Mouse (Mus musculus): ENCODE results near the gene Pitx1. TPM values are rescaled to one million over a fixed set of nuclear protein-coding genes. Genes with fewer than 3 reads are reported as not detected.

Gene Pitx1
- polyA plus RNA-seq (2015; fragmentation: Nextera tagmentation; extraction: Ambion mirVana), result 138 and 168 TPM in 2 replicates

- Histone ChIP-seq H3K4me2 (peak within 1 kb of the TSS; percentile 53), H3K27ac (peak within 1 kb of the TSS; percentile 79), H3K27me3 (replicated peaks) (peaks cover 57% of the 10 kb centered on the region), H3K9ac (peak within 1 kb of the TSS; percentile 61), H3K36me3 (no peaks in the 10 kb centered on the region), H3K9me3 (no peaks in the 10 kb centered on the region), H3K4me3 (replicated peaks) (peak within 1 kb of the TSS; percentile 64), H3K4me1 (0 out of 2 replicates have a peak, but pooled peaks cover 9% of the 10 kb centered on the region)
- ATAC-seq (ENCODE audit: insufficient read depth, low FRiP score, low read depth), result no peak
- WGBS, result 5% methylated on average over 35 of the region's 36 CpGs
Observed at GRCm38 (mm10) chr13:55836142-55836625, at the start of gene Pitx1. Gene Pitx1 (minus strand): TSS chr13:55836192.

GRCm38 (mm10) chr13:55881431-55882202 is 45.6 kb upstream of the Pitx1 start:
- H3K9ac ChIP-seq, result no peak overlapping the region
- no peaks in the 10 kb centered on the region for H3K9me3 ChIP-seq
- peaks cover 10% of the 10 kb centered on the region; the same call in 1 of the 2 replicates for H3K4me1 ChIP-seq
- 38% methylated on average over 16 of the region's 16 CpGs for WGBS
- H3K4me2 ChIP-seq, result no peak overlapping the region
- no peaks in the 10 kb centered on the region for H3K27me3 ChIP-seq (replicated peaks)
- no peak overlapping the region for H3K4me3 ChIP-seq (replicated peaks)
- peak; percentile 68 for ATAC-seq (ENCODE audit: insufficient read depth, low FRiP score, low read depth)
- no peaks in the 10 kb centered on the region for H3K36me3 ChIP-seq
- peak overlapping the region; percentile 88 for H3K27ac ChIP-seq

GRCm38 (mm10) chr13:55878353-55878752 is 42.4 kb upstream of the Pitx1 start:
- Histone ChIP-seq H3K9ac (no peak overlapping the region), H3K4me2 (no peak overlapping the region), H3K36me3 (no peaks in the 10 kb centered on the region), H3K4me3 (replicated peaks) (no peak overlapping the region), H3K27ac (no peak overlapping the region), H3K9me3 (no peaks in the 10 kb centered on the region), H3K4me1 (peaks cover 10% of the 10 kb centered on the region; the same call in 1 of the 2 replicates), H3K27me3 (replicated peaks) (no peaks in the 10 kb centered on the region)
- no peak for ATAC-seq (ENCODE audit: insufficient read depth, low FRiP score, low read depth)
- WGBS, result 84% methylated on average over 4 of the region's 4 CpGs

- Histone ChIP-seq H3K27me3 (replicated peaks) (no peaks in the 10 kb centered on the region), H3K4me1 (peaks cover 7% of the 10 kb centered on the region; the same call in 1 of the 2 replicates), H3K9me3 (no peaks in the 10 kb centered on the region), H3K27ac (no peak overlapping the region), H3K9ac (no peak overlapping the region), H3K4me3 (replicated peaks) (no peak overlapping the region), H3K4me2 (no peak overlapping the region), H3K36me3 (no peaks in the 10 kb centered on the region)
- WGBS, result 76% methylated on average over 7 of the region's 7 CpGs
- no peak for ATAC-seq (ENCODE audit: insufficient read depth, low FRiP score, low read depth)
Observed at GRCm38 (mm10) chr13:55871410-55871809, 35.4 kb upstream of the Pitx1 start.

GRCm38 (mm10) chr13:55870001-55870400 is 34.0 kb upstream of the Pitx1 start:
- Histone ChIP-seq H3K27me3 (replicated peaks) (no peaks in the 10 kb centered on the region), H3K9me3 (no peaks in the 10 kb centered on the region), H3K36me3 (no peaks in the 10 kb centered on the region), H3K27ac (no peak overlapping the region), H3K4me1 (peaks cover 7% of the 10 kb centered on the region; the same call in 1 of the 2 replicates), H3K9ac (no peak overlapping the region), H3K4me3 (replicated peaks) (no peak overlapping the region), H3K4me2 (no peak overlapping the region)
- 78% methylated on average over 1 of the region's 1 CpGs for WGBS
- ATAC-seq (ENCODE audit: insufficient read depth, low FRiP score, low read depth), result no peak

- no peak overlapping the region for H3K4me3 ChIP-seq (replicated peaks)
- no peaks in the 10 kb centered on the region for H3K9me3 ChIP-seq
- H3K36me3 ChIP-seq, result no peaks in the 10 kb centered on the region
- no peaks in the 10 kb centered on the region for H3K27me3 ChIP-seq (replicated peaks)
- peak; percentile 65; the same call in 1 of the 2 replicates for ATAC-seq (ENCODE audit: insufficient read depth, low FRiP score, low read depth)
- 31% methylated on average over 13 of the region's 13 CpGs for WGBS
- no peak overlapping the region for H3K4me2 ChIP-seq
- peak overlapping the region; percentile 80; the same call in 1 of the 2 replicates for H3K27ac ChIP-seq
- peaks cover 7% of the 10 kb centered on the region; the same call in 1 of the 2 replicates for H3K4me1 ChIP-seq
- H3K9ac ChIP-seq, result no peak overlapping the region
Observed at GRCm38 (mm10) chr13:55867540-55868103, 31.6 kb upstream of the Pitx1 start.

DNA sequence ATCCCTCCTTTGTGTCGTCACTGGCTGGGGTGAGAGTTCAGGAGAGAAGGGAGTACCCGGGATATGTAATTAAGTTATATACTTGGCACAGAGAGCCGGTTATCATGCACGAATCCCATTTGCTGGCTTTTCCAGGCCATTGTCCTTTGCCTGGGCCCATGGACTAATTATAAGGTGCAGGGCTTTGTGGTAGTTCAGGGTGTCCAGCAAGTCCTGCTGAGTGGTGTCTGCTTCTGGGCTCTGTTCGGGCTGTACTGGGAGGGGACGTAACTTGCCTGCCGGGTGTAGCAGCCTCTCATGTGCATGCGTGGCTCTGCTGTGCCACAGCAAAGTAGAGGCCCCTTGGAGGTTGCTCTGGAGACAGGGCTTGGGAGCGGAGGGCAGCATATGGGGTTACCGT is 24.5 kb upstream of the Pitx1 start:
- H3K4me1 ChIP-seq, result no peaks in the 10 kb centered on the region
- 72% methylated on average over 10 of the region's 10 CpGs for WGBS
- no peak for ATAC-seq (ENCODE audit: insufficient read depth, low FRiP score, low read depth)
- H3K27ac ChIP-seq, result no peak overlapping the region
- H3K9me3 ChIP-seq, result no peaks in the 10 kb centered on the region
- H3K36me3 ChIP-seq, result no peaks in the 10 kb centered on the region
- H3K4me3 ChIP-seq (replicated peaks), result no peak overlapping the region
- H3K27me3 ChIP-seq (replicated peaks), result no peaks in the 10 kb centered on the region
- H3K4me2 ChIP-seq, result no peak overlapping the region
- no peak overlapping the region for H3K9ac ChIP-seq

- WGBS, result 88% methylated on average over 5 of the region's 5 CpGs
- H3K36me3 ChIP-seq, result no peaks in the 10 kb centered on the region
- no peak overlapping the region for H3K4me2 ChIP-seq
- no peak overlapping the region for H3K9ac ChIP-seq
- no peak overlapping the region for H3K4me3 ChIP-seq (replicated peaks)
- no peaks in the 10 kb centered on the region for H3K27me3 ChIP-seq (replicated peaks)
- no peaks in the 10 kb centered on the region for H3K9me3 ChIP-seq
- H3K27ac ChIP-seq, result no peak overlapping the region
- H3K4me1 ChIP-seq, result no peaks in the 10 kb centered on the region
- no peak for ATAC-seq (ENCODE audit: insufficient read depth, low FRiP score, low read depth)
Observed at GRCm38 (mm10) chr13:55858463-55858862, 22.5 kb upstream of the Pitx1 start.

DNA sequence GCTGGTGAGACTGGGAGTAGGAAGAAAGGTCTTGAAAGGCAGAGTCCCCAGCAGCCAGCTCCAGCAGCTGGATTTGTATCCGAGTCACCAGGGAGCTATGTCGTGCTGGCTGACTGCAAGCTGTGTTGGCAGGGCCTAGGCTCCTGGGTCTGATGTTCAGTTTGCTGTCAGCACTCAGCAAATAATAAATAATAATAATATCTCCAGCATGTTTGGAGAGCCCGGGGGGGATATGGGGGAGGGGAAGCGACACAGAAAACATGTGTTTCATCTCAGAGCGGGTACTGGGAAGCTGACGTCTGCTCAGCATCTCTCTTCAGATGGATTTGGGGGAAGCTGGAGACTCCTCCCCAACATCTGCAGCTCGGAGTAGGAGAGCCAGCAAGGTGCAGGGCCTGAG is 19.8 kb upstream of the Pitx1 start:
- 0 out of 2 replicates have a peak, but pooled peaks have one; percentile 16 for ATAC-seq (ENCODE audit: insufficient read depth, low FRiP score, low read depth)
- Histone ChIP-seq H3K4me3 (replicated peaks) (no peak overlapping the region), H3K9me3 (no peaks in the 10 kb centered on the region), H3K27ac (0 out of 2 replicates have a peak overlapping the region, but pooled peaks have one; percentile 31), H3K9ac (no peak overlapping the region), H3K4me2 (no peak overlapping the region), H3K36me3 (no peaks in the 10 kb centered on the region), H3K4me1 (no peaks in the 10 kb centered on the region), H3K27me3 (replicated peaks) (no peaks in the 10 kb centered on the region)
- WGBS, result 41% methylated on average over 7 of the region's 7 CpGs

GRCm38 (mm10) chr13:55852205-55852604 is 16.2 kb upstream of the Pitx1 start:
- Histone ChIP-seq H3K4me1 (peaks cover 21% of the 10 kb centered on the region), H3K9ac (no peak overlapping the region), H3K4me2 (no peak overlapping the region), H3K9me3 (no peaks in the 10 kb centered on the region), H3K4me3 (replicated peaks) (no peak overlapping the region), H3K36me3 (no peaks in the 10 kb centered on the region), H3K27me3 (replicated peaks) (no peaks in the 10 kb centered on the region), H3K27ac (no peak overlapping the region)
- 71% methylated on average over 3 of the region's 3 CpGs for WGBS
- ATAC-seq (ENCODE audit: insufficient read depth, low FRiP score, low read depth), result no peak

DNA sequence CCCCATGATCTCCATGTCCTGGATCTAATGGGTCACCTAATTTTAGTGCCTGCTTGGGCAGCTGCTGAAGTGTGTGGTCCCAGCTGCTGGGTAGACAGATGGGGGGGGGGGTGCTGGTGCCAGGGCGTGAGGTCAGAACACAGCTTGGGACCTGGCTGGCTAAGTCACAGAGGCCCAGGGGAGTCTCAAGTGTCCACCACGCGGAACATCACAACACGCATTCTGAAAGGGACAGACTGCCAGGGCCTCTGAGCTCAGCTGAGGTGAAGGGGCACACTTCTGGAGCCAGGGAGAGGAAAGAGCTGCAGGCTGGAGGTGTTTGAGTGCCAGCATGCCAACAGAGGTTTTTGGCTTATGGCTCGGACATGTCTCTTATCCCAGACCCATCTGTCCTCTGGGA is 14.7 kb upstream of the Pitx1 start:
- Histone ChIP-seq H3K27me3 (replicated peaks) (no peaks in the 10 kb centered on the region), H3K36me3 (no peaks in the 10 kb centered on the region), H3K4me3 (replicated peaks) (no peak overlapping the region), H3K4me1 (peaks cover 31% of the 10 kb centered on the region), H3K4me2 (no peak overlapping the region), H3K9ac (no peak overlapping the region), H3K9me3 (no peaks in the 10 kb centered on the region), H3K27ac (no peak overlapping the region)
- 72% methylated on average over 5 of the region's 5 CpGs for WGBS
- no peak for ATAC-seq (ENCODE audit: insufficient read depth, low FRiP score, low read depth)

GRCm38 (mm10) chr13:55848604-55849190 is 12.7 kb upstream of the Pitx1 start:
- Histone ChIP-seq H3K27ac (peak overlapping the region; percentile 85), H3K4me3 (replicated peaks) (no peak overlapping the region), H3K4me1 (peaks cover 31% of the 10 kb centered on the region), H3K36me3 (no peaks in the 10 kb centered on the region), H3K9me3 (no peaks in the 10 kb centered on the region), H3K27me3 (replicated peaks) (no peaks in the 10 kb centered on the region), H3K4me2 (peak overlapping the region; percentile 40), H3K9ac (no peak overlapping the region)
- WGBS, result 14% methylated on average over 13 of the region's 13 CpGs
- no peak; the same call in 1 of the 2 replicates for ATAC-seq (ENCODE audit: insufficient read depth, low FRiP score, low read depth)
